Mouse (Mus musculus) T-helper 1 cell (primary cell): Measurements from ENCODE around the gene Ehd2.

ENCODE experiments used
- in situ Hi-C: fragments of 300-600 bp; cut with MboI, MseI; formaldehyde crosslinking; loops from one replicate; pipeline ENCODE4 v1.15.1; 2025; ENCODE audit warnings: high pct_unique_total_duplicates

The Ehd2 gene

GRCm38 (mm10) chr7:15975451-15975850, 8.1 kb upstream of the Ehd2 start:
- in situ Hi-C loops = no loop called here

- in situ Hi-C loops = loop anchor here (5.0 kb wide), 1 partner anchor 42 kb away; no protein-coding TSS in a partner anchor
Measured at GRCm38 (mm10) chr7:15974712-15975111, 7.3 kb upstream of the Ehd2 start.

GRCm38 (mm10) chr7:15972247-15972646, 4.9 kb upstream of the Ehd2 start:
- in situ Hi-C loops = loop anchor here (5.0 kb wide), 1 partner anchor 40 kb away; no protein-coding TSS in a partner anchor

DNA sequence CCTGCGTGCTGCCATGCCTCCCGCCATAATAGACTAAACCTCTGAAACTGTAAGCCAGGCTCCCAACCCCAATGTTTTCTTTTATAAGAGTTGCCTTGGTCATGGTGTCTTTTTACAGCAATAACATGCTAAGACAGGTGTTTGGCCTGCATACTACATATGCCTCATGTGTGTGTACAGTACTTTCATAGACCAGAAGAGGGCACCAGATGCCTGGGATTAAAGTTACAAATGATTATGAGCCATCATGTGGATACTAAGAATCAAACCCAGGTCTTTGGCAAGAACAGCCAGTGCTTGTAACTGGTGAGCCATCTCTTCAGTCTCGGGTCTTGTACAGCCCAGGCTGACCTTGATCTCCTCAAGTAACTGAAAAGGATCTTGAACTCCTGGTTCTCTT, 2.3 kb upstream of the Ehd2 start:
- in situ Hi-C loops = loop anchor here (5.0 kb wide), 1 partner anchor 37 kb away; no protein-coding TSS in a partner anchor

DNA sequence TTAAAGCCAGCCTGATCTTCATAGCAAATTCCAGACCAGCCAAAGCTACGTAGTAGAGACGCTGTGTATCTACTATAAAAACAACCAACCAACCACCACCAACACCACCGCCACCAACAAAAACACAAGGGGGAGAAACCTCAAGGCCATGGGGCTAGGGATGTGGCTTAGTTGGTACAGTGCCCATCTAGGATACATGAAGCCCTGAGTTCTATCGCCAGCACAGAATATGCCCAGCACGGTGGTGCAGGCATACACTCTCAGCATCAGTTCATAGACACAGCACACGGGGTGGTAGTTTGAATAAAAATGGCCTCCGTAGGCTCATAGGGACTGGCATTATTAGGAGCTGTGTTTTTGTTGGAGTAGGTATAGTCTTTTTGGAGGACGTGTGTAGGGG, 955 bp upstream of the Ehd2 start:
- in situ Hi-C loops = no loop called here

DNA sequence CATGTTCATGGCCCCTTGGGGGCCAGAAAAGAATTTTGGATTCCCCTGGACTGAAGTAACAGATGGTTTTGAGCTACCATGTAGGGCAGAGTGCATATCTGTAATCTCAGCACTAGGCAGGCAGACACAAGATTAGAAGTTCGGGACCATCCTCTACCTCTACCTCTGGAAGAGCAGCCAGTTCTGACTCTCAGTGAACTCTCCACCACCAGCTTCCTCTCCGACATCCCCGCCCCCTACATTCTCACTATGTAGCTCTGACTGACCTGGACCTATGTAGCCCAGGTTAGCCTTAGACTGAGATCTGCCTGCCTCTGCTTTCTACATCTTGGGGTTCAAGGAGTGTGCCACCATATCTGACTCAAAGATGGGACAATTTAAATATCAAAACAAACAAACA, 878 bp downstream of the Ehd2 start:
- in situ Hi-C loops = no loop called here

GRCm38 (mm10) chr7:15963798-15964652, 3.3 kb downstream of the Ehd2 start:
- in situ Hi-C loops = no loop called here

DNA sequence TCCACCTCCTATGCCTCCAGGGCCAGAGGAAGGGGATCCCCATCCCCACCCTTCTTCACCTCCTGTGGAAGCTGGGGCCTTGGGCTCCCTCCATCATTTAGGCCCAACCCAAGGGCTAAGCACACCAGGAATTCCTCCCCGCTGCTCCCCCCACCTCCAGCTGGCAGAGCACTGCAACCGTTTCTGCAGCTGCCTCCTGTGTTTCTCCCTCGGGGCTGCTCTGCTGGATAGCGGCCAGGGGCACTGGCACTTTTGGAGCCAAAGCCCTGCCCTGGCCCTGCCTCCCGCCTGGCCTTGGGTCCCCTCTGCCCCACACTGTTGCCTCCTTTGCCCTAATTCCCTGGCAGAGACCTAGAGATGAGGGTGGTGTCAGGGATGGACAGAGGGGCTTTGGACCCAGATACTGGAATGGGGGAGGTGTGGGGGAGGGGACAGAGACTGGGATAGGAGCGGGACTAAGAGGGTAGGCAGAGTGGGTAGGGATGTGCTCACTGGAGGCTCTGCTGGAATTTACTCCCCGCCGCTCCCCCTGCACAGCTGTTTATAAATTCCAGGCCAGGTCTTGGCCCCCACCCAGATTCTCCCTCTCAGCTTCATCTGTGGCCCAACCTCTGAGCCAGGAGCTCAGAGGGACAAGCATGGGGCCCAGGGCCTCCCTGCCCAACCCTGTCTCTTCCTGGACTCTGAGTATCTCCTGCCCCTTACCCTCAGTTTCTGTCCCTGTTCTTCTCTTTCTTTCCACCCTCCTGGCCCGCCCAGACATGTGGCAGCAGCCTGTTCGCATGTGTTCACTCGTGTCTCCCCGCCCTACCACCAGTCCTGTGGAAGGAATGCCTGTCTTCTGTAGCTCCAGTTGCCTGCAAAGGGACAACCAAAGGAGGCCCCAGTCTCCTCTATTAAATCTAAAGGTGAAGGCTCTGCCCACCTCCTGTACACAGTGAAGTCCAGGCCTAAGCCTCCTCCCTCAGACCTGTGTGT, 4.8 kb downstream of the Ehd2 start:
- in situ Hi-C loops = no loop called here

GRCm38 (mm10) chr7:15961798-15962197, 5.6 kb downstream of the Ehd2 start:
- in situ Hi-C loops = no loop called here

GRCm38 (mm10) chr7:15961239-15961638, 6.1 kb downstream of the Ehd2 start:
- in situ Hi-C loops = no loop called here

DNA sequence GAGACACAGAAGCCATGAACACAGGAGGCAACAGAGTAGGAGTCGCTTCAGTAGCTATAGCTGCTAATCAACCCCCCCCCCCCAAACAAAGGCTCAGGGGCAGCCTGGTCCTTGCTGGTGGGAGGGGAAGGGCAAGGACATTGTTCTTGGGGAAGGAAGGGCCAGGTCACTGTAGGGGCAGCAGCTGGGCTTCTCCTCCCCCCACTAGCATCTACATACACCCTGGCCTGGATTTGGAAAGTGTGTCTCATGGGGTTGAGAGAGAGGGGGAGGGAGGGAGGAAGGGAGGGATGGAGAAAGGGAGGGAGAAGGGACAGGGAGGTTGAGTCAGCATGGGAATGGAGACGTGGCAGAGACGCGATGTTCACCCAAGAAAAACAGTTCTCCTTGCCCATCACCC, 6.7 kb downstream of the Ehd2 start:
- in situ Hi-C loops = no loop called here

- in situ Hi-C loops = no loop called here
Measured at GRCm38 (mm10) chr7:15956143-15956542, 11.2 kb downstream of the Ehd2 start.

DNA sequence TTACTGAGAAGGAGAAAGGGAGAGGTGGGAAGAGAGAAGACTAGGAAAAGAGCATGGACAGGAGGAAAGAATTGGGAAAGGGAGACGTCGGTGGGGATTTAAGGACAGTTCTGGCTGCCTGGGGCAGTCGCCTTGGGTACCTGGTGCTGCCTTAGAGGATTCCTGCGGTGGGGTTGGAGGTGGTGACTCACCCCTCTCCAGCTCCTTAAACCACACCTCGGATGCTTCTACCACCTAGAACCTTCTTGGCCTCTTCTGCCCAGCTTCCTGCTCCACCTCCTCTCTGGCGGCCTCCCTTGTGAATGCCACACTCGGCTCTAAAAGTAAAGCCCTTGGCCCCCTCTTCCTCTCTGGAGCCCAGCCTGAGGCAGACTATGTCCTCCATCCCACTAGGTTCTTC, 11.9 kb downstream of the Ehd2 start:
- in situ Hi-C loops = no loop called here

DNA sequence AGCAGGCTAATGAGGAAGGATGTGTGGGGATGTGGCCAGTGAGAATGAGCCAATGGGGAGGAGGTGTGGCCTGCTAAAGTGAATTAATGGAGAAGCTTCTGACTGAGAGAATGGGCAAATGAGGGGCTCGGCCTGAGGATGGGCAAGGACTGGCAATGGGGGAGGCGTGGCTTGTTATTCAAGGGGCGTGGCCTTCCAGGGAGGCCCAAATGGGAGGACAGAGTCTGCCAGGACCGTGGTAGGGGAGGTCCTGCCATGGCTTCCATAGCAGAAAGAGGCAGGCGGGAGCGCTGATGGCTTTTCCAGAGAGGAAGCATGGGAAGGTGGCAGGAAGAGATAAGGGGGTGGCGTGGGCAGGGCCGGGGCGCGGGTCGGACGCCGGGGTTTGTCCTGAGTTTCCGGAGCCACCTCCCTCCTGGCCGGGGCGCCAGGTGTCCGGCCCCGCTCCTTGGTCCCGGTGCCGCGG, 12.4 kb downstream of the Ehd2 start:
- in situ Hi-C loops = no loop called here

GRCm38 (mm10) chr7:15954436-15954835, 12.9 kb downstream of the Ehd2 start:
- in situ Hi-C loops = no loop called here

- in situ Hi-C loops = no loop called here
Measured at GRCm38 (mm10) chr7:15953307-15954074, 13.9 kb downstream of the Ehd2 start.

DNA sequence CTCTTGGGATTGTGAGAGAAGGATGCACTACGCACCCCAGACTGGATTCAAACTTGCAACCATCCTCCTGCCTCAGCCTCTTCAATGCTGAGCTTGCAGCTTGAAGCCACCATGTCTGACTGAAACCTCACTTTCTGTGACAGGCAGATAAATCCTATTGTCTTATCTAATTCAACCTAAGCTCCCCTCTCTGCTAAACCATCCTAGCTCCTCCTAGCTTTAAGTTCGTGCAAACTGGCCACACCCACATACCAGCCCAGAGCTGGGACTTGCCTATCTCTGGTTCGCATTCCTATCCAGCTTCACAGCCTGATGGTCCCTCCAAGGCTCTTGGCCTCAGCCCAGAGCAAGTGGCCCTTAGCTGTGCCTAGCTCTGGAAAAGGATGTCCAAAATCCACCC, 15.0 kb downstream of the Ehd2 start:
- in situ Hi-C loops = no loop called here

DNA sequence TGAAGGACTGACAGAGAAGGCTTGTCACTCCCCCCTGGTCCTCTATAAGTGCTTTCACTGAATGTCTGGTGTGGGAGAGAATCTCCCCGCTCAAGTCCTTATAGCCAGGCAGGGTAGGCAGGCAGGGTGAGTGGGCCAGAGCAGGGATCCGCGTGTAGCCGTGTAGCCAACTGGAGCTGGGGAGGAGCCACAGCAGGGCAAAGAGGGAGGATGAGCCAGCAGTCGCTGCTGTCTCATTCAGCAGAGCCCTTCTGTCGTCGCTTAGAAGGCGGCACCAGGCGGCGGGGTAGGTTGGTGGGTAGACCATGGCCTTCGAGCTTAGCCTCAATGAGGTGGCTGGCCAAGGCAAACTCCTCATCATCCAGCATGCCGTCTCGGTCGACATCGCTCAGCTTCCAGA, 17.4 kb downstream of the Ehd2 start:
- in situ Hi-C loops = no loop called here

GRCm38 (mm10) chr7:15949216-15949790, 18.1 kb downstream of the Ehd2 start:
- in situ Hi-C loops = no loop called here

DNA sequence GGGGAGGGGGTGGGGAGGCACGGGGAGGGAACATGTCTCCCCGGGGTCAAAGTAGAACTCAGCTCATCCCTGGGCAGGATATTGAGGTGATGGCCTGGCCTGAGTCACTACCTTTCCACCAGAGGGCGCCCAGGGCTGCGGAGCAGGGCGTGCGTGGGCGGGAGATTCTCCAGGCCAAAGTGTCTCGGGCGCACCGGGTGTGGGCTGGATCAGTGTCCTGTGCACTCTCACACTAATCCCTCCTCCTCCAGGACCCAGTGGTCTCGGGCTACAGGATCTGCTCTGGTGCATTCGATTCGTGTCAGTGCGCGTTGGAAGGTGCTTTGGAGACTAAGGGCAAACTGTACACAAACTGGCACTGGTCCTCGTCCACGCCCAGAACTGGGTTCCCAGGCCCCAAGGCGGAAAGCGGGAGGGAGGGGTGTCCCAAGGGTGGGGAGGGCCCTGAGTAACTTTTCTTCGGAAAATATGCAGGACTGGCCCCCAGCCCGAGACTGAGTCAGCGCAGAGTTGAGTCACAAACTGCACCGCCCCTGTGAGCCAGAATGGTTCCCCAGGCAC, 18.9 kb downstream of the Ehd2 start:
- in situ Hi-C loops = no loop called here
